Mouse (Mus musculus) yolk sac, embryonic 10.5 days (tissue): ENCODE results near the gene Cend1.

Experiments used
- DNase-seq: peaks from one replicate; pipeline ENCODE4 v3.0.0-alpha.2; 2017; ENCODE audit warnings: low spot score

Cend1 gene

GRCm38 (mm10) chr7:141429310-141429709 is at the start of gene Cend1:
Cend1 (minus strand) TSS chr7:141429491.
- DNase-seq, result no peak

- DNase-seq, result no peak
Observed at GRCm38 (mm10) chr7:141478270-141478748, 49.0 kb upstream of the Cend1 start.

- DNase-seq, result no peak
Observed at GRCm38 (mm10) chr7:141477578-141478269, 48.4 kb upstream of the Cend1 start.

GRCm38 (mm10) chr7:141476981-141477370 is 47.7 kb upstream of the Cend1 start:
- no peak for DNase-seq

GRCm38 (mm10) chr7:141476226-141476980 is 47.1 kb upstream of the Cend1 start:
- DNase-seq, result peak; percentile 85

GRCm38 (mm10) chr7:141475805-141476158 is 46.5 kb upstream of the Cend1 start:
- DNase-seq, result no peak

GRCm38 (mm10) chr7:141475011-141475804 is 45.9 kb upstream of the Cend1 start, which contains the start of the genes Polr2l and Tspan4:
Polr2l (minus strand) TSS chr7:141475132.
Tspan4 (plus strand) TSS chr7:141475240.
- DNase-seq, result peak; percentile 92

GRCm38 (mm10) chr7:141474160-141474559 is 44.9 kb upstream of the Cend1 start:
- DNase-seq, result no peak

GRCm38 (mm10) chr7:141472763-141473162 is 43.5 kb upstream of the Cend1 start:
- DNase-seq, result no peak

- DNase-seq, result no peak
Observed at GRCm38 (mm10) chr7:141472226-141472625, 42.9 kb upstream of the Cend1 start.

GRCm38 (mm10) chr7:141471236-141471635 is 41.9 kb upstream of the Cend1 start:
- DNase-seq, result no peak

- DNase-seq, result no peak
Observed at GRCm38 (mm10) chr7:141470637-141470944, 41.3 kb upstream of the Cend1 start.

GRCm38 (mm10) chr7:141469901-141470636 is 40.8 kb upstream of the Cend1 start:
- DNase-seq, result no peak

GRCm38 (mm10) chr7:141469352-141469751 is 40.1 kb upstream of the Cend1 start:
- DNase-seq, result no peak

GRCm38 (mm10) chr7:141468522-141469211 is 39.4 kb upstream of the Cend1 start:
- peak; percentile 79 for DNase-seq

- peak; percentile 45 for DNase-seq
Observed at GRCm38 (mm10) chr7:141468164-141468521, 38.9 kb upstream of the Cend1 start.

GRCm38 (mm10) chr7:141467230-141468030 is 38.1 kb upstream of the Cend1 start, which contains the start of gene Cd151:
Cd151 (plus strand) TSS chr7:141467392.
- DNase-seq, result peak; percentile 91

- DNase-seq, result no peak
Observed at GRCm38 (mm10) chr7:141466607-141467148, 37.4 kb upstream of the Cend1 start.

GRCm38 (mm10) chr7:141466045-141466394 is 36.7 kb upstream of the Cend1 start:
- DNase-seq, result no peak

- no peak for DNase-seq
Observed at GRCm38 (mm10) chr7:141465388-141466044, 36.2 kb upstream of the Cend1 start.
